Mouse (Mus musculus): ENCODE results near the gene Sirt3.

GRCm38 (mm10) chr7:140858746-140859145 lies 23.4 kb downstream of the Sirt3 start:
- TF ChIP-seq CTCF (IDR thresholded peaks at IDR 0.05; ENCODE audit: low read depth, low read length) (no peak), POLR2A (IDR thresholded peaks at IDR 0.05; ENCODE audit: extremely low read depth, insufficient read depth, low read length) (no peak)
